Mouse (Mus musculus) myocyte (in vitro differentiated cells): ENCODE results near the gene Hsd11b1.

Source experiments
- CEBPB ChIP-seq: IDR thresholded peaks from 2 replicates; pipeline ENCODE4 v1.6.1; 2011; ENCODE audit warnings: mild to moderate bottlenecking, moderate library complexity; ENCODE audit not compliant: poor library complexity, insufficient read depth, severe bottlenecking
- MAX ChIP-seq: IDR thresholded peaks from one replicate; pipeline ENCODE4 v1.6.1; 2011; ENCODE audit warnings: low read depth, mild to moderate bottlenecking, control low read depth
- MYOG ChIP-seq, 3 experiments: IDR thresholded peaks; one replicate each; pipeline ENCODE4 v1.6.1; 2011; ENCODE audit warnings: control low read depth in 2 of 3, low read depth in 2 of 3, mild to moderate bottlenecking in 2 of 3; ENCODE audit not compliant: insufficient read length in 2 of 3, control insufficient read depth in 1 of 3, insufficient read depth in 1 of 3
- POLR2A ChIP-seq: IDR thresholded peaks from one replicate; pipeline ENCODE4 v1.6.1; 2011; ENCODE audit warnings: low read depth, mild to moderate bottlenecking, control low read depth, moderate library complexity; ENCODE audit not compliant: insufficient read length
- REST ChIP-seq: IDR thresholded peaks from one replicate; pipeline ENCODE4 v1.6.1; 2011; ENCODE audit warnings: mild to moderate bottlenecking, control low read depth, moderate library complexity; ENCODE audit not compliant: insufficient read depth, insufficient read length
- TCF12 ChIP-seq: IDR thresholded peaks from one replicate; pipeline ENCODE4 v1.6.1; 2011; ENCODE audit warnings: mild to moderate bottlenecking, control low read depth; ENCODE audit not compliant: poor library complexity, insufficient read depth, severe bottlenecking
- TCF3 ChIP-seq: IDR thresholded peaks from one replicate; pipeline ENCODE4 v1.6.1; 2011; ENCODE audit warnings: low read depth, control low read depth; ENCODE audit not compliant: insufficient read length
- USF1 ChIP-seq: IDR thresholded peaks from one replicate; pipeline ENCODE4 v1.6.1; 2011; ENCODE audit warnings: low read depth, mild to moderate bottlenecking, control low read depth, moderate library complexity

DNA sequence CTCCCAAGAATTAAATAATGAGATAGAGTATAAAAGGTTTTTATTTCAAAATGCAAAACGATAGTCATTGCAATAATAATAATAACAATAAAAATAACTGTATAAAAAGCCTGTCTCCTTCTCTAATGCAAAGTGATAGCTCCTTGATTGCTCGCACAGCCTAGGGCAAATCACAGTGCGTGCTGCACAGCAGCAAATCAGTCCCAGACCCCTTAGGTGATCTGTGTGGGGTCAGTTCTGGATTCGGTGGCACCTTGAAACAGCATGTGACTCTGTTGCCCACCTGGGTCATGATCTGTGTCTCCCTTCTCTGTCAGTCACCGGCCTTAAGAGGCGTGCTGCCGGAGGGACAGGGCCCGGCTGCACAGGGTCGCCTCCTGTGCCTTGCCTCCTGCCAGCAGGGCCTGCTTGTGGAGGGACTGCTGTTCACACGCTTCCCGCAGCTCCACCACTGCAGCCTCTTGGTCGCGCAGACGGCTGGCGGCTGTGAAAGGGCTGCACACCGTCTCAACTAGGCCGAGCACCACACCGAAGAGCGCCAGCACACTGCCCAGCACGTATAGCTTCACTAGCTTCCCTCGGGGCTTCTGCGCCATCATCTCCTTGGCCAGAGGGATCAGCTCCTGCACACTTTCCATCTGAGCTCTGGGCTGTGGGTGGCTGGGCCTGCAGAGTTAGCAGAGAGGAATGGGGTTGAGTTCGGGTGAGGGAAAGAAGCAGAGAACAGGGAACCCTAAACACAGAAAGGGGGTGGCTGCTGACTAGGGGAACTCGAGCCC, 8.5 kb upstream of the Hsd11b1 start:
- TF ChIP-seq POLR2A (peak; percentile 53), CEBPB (no peak), TCF12 (no peak), REST (no peak), MAX (no peak), TCF3 (no peak), USF1 (no peak), MYOG (IDR thresholded peaks at IDR 0.05; ENCODE audit: control insufficient read depth in 1 of 3, insufficient read depth in 1 of 3, insufficient read length in 2 of 3, low read depth in 2 of 3) (no peak)
